Mouse (Mus musculus) mature B cell (primary cell): ENCODE results near the gene Ckm.

ENCODE experiments used
- in situ Hi-C: fragments of 300-500 bp; cut with MboI; formaldehyde crosslinking; loops from 2 replicates; pipeline ENCODE4 v1.14.3; 2019

Ckm gene

DNA sequence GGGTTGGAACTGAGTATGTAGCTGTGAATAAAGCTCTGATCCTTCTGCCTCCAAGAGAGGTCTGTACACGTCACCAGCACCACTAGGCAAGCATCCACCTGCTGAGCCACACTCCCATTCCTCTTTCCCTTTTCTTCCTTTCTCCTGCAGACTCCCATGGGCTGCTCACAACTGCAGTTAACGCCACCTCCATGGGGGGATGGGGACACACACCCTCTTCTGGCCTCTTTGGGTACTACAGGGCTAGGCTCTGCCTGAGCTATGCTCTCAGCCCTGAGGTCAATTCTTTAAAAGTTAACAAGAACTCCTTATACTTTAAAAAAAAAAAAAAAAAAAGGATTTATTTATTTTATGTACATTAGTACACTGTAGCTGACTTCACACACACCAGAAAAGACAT is 27.9 kb downstream of the Ckm start:
- in situ Hi-C loops, result no loop called here

DNA sequence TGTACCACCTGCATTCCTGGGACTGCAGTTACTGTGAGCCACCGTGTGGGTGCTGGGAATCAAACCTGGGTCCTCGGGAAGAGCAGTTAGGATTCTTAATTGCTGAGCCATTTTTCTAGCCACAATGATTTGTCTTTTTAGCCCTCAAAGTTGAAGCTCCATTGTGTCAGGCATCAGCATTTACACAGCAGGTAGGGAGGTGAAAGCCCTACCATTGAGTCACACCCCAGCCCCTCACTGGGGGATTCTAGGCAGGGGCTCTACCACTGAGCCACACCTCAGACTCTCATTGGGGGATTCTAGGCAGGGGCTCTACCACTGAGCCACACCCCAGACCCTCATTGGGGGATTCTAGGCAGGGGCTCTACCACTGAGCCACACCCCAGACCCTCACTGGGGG is 31.7 kb downstream of the Ckm start:
- in situ Hi-C loops, result no loop called here

DNA sequence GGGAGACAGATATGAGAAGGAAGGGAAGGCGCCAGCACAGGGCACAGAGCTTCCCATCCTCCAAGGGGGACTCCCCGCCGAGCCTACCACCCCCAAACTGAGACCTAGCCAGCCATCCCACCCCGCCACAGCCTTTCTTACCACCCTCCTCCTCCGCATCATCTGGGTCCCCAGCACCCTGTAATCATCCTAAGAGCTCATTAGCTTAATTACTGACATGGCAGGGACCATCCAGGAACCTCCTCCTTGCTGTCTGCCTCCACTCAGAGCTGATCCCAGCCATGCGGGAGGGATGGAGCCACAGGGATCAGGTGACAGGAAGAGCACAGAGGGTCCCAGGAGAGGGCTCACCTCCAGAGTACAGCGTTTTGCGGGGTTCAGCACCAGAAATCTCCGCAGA is 32.5 kb downstream of the Ckm start:
- in situ Hi-C loops, result no loop called here

DNA sequence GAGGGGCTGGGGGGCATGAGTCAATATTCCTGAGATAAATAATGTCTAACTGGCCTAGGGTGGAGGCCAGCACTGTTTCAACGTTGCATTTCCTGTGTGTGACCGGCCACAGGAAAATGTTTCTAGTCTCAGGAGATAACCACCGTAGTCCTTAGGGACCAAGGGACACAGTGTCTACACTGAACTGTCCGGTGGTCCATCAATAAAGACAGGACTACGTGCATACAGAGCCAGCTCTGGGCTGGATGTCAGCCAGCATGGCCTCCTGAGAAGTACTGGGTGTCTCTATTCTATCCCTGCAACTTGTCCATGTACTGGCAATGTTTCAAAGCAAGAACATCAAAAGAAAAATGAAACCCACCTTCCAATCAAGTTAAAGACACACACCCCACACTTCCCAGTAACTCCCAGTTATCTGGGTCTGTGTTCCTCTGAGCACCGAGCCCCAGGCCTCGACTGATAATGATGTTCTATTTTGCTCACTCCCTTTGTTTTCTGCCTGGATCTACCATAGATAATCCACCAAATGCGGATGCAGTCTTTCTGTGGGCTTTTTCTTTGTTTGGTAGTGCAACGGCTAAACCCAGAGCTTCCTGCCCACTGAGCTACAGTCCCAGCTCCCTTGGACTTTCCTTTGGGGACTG is 37.0 kb downstream of the Ckm start:
- in situ Hi-C loops, result no loop called here

DNA sequence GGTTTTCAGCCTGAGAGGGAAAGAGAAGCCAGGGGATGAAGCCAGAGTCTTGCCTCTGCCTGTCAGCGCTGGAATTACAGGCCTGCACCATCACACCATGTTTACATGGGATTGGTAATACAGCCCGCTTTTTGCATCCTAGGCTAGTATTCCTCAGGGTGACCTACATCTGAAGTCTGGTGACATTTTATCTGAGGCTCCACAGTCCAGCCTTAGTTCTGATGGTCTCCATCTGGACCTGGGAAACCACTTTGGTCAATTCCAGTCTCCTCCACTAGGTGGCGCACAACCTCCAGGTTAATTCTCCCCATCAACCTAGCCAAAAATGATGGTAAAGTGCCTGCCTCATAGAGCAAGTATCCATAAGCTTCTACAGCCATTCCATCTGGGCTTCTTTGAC is 38.8 kb downstream of the Ckm start:
- in situ Hi-C loops, result no loop called here

DNA sequence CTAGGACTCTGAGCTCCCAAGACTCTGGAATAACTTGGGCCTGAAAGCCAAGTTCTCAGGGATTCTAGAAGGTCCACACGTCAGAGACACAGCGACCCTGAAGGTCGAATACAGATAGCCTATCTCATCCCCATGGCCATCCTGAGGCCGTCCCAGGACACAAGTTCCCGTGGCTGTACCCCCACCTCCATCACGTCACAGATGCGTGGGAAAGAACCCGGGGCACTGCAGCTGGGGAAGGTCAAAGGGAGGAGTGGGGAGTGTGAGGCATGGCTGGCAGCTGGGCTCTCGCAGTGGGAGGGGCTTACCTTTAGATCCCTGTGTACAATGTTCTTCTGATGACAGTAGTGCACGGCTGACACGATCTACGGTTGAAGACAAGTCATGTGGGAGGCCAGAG is 40.2 kb downstream of the Ckm start:
- in situ Hi-C loops, result no loop called here

DNA sequence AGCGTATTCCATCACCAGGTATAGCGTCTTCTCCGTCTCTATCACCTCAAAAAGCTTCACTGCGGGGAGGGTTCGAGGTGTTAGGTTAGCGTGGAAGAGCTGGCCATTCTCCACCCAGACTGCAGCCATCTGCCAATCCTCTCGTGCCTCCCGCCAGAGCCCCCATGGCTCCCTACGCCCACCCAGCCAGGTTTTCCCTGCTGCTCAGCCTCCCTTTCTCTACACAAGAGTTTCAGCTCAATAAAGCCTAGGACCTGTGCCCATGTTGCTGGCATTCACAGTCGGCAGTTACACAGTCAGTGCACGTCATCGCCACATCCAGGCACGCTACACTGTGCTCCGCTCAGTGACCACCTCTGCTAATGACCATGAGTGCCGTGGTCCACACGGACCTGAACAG is 43.1 kb downstream of the Ckm start:
- in situ Hi-C loops, result no loop called here

DNA sequence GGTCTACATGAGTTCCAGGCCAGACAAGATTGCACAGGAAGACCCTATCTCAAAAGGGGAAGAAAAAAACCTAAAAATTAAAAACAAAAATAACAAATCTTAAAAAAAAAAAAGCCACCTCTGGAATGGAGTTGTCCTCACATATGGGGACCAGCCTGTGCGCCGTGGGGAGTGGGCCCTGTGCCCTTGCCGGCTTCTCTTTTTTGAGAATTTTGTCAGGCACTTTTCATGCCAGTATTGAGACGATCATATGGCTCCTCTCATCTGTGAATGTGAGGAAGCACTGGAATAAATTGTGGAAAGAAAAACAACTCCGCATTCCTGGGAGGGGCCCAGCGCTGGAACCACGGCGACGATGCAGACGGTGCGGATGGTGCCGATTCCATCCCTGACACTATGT is 44.6 kb downstream of the Ckm start:
- in situ Hi-C loops, result no loop called here

DNA sequence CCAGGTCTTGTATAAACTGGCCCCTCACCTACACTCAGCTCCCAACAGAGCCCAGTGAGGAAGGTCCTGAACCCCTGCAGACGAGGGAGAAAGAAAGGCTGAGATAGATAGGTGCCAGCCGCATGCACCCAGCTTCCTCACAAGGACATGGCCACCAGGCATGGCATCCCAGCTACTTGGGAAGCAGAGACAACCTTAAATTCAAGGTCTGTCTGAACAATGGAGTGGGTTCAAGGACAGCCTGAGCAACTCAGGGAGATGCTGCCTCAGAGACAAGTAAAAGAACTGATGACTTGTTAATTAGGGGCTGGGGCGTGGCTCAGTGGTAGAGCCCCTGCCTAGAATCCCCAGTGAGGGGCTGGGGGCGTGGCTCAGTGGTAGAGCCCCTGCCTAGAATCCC is 50.6 kb downstream of the Ckm start:
- in situ Hi-C loops, result no loop called here

DNA sequence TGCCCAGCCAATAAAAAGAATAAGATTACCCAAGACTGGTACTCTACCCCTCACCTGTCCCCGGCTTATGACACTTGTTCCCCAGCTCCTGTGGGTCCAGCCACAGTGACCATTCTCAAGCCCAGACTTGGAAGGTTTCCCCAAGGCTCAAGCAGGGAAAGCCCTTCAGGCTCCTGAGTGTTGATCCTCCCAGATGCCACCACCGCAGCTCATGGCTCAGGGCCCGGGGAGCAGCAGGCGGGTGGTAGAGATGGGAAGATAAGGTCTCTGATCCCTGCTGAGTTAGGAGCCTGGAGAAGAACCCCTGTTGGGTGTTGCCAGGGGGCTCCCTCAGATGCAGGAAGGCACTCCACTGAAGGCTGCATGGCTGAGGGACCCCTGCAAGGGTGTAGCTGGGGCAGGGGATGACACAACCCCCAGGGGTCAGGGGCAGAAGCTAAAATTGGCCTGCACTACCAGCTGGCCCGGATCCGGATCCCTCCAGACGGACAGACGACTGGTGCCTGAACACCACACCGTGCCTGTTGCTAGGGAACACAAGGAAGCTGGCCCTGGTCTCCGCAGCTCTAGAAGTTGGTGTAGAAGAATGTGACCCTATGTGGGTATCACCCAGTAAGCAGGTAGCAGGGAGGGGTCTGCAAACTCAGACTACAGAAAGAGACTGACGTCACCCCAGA is 51.4 kb downstream of the Ckm start:
- in situ Hi-C loops, result no loop called here

DNA sequence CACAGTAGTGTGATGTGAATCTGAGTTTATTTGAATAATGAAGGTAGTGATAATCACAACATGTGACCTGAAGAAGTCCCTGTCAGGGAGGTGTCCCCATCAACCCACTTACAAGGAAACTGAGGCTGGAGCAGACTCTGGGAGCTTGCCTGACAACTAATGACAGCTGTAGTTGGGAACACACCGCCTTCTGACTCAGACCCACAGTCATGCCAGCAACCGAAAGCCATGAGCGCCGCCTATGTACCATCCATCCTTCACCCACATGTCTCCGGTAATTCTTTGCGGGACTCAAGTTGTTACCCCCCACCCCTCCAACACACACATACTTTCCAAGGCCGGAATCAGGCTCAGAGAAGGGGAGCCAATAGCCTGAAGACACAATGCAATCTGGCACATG is 52.1 kb downstream of the Ckm start:
- in situ Hi-C loops, result no loop called here

DNA sequence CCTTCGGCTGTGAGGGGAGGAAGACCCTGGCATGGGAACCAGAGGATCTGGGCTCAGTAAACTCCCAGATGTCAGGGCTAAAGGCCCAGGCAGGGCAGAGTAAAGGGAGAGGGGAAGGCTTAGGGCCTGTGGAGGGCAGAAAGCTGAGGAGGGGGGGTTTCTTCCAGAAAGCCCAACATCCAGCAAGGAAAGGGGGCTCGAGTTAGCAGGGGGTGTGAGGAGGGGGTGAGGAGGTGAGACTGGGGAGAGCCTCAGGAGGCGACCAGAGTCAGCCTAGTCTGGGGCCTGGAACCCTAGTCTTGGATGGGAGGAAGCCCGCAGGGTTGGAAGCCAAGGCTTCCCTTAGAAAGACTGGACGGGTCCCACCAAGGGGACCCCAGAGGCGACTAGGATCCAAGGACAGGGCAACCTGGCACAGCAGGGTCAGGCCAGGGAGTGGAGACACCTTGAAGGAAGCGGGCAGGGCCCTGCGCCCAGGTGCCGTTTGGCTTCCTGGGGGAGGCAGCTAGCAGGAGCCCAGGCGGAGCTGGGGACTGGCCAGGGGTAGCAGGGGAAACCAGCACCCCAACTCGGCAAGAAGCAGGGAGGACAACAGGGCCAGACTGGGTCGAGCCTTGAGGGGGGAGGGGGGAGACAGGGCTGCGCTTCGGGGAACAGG is 53.0 kb downstream of the Ckm start:
- in situ Hi-C loops, result no loop called here

DNA sequence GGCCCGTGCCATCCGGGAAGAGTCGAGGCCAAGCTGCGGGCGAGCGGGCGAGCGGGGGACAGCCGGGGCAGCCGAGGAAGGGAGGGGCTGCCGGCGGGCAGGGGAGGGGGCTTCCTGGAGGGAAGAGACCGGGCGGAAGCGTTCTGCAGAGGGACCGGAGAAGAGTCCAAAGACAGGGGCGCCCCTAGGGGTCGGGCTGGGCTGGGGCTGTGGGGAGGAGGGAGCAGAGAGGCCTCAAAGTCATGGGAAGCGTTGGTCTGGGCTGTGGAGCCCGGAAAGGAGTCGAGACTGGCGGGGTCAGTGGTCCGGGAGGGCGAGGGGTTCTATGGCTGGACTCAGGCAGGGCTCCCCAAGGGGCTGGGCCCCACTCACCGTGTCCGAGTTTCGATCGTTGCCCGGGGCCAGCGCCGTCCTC is 53.5 kb downstream of the Ckm start:
- in situ Hi-C loops, result no loop called here

DNA sequence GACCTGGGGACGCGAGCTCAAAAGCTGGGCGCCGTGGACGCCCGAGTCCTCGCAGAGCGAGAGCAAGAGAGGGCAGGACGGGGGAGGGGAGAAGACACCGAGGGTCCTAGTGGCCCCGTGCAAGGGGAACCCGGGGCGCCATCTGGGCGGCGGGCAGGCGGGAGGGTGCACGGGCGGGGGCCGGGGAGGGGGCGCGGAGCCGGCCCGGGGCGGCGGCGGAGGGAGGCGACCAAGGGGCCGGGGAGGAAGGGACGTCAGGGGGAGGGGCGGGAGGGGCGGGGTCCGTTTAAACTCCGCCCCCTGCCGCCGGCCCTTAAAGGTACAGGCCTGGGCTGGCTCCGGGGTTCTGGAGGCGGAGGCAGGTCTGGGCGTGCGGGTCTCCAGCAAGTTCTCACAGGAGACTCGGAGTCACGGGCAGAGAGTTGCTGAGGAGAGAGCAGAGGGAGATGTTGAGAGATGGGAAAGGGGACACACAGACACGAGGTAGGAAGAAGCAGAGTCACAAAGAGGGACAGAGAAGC is 54.1 kb downstream of the Ckm start, which contains the start of gene Mark4:
TSS of gene Mark4 (minus strand) at position 231 of the 521 bp plus-strand sequence.
- in situ Hi-C loops, result no loop called here

DNA sequence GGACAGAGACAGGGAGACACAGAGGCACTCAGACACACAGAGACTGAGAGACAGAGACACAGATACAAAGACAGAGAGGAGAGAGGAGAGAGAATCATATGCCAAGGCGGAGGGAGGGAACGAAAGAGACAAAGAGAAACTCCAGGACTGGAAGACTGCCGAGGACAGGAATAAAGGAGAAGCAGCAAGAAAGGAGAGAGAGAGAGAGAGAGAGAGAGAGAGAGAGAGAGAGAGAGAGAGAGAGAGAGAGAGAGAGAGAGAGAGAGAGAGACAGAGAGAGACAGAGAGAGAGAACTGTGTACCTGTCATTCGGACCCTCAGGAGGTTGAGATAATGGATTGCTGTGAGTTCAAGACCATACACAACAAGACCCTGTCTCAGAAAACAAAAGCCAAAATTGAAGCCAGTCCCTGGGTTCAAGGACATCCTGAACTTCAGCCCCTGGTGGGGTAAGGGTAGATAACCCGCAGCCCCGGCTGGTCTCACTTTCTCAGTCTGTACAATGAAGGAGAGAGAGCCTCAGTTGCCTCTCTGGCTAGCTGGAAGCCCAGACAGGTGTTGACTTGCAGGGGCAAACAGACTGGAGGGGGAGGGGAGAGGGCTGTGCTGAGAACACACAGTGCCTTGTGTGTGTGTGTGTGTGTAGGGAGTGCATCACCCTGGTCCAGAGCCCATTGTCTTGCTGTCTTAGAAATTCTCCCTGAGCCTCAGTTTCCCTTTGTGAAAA is 54.7 kb downstream of the Ckm start:
- in situ Hi-C loops, result no loop called here

DNA sequence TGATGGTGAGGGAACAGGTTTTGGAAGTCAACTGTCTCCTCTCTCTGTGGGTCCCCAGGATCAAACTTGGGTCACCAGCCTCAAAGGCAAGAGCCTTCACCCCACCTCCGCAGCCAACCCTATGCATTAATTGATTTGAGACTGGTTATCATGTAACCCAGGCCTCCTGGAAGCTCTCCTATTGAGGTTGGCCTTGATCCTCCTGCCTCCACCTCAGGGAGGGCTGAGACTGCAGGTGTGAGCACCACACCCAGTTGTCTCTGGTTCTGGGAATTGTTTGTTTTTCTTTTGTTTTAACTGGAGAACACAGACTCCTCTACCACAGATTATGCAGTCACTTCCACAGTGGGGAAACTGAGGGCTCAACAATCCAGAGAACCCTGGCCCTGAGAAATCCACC is 55.9 kb downstream of the Ckm start:
- in situ Hi-C loops, result no loop called here

DNA sequence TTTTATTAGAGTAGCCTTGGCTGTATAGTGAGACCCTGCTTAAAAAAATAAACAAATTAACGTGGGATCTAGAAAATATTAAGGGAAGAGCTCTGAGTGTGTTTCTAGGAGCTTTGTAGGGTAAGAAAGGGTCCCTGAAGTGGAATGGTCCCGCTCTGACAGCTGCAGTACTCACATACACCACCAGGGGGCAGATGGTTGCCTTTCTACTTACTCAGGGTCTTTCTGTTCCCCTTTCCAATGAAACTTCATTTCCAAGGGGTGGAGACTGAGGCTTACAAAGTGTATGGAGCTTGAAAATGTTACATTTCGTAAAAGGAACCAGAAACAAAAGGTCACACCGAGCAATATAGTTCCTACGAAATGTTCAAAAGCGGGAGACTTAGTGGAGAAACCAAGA is 56.9 kb downstream of the Ckm start:
- in situ Hi-C loops, result no loop called here

DNA sequence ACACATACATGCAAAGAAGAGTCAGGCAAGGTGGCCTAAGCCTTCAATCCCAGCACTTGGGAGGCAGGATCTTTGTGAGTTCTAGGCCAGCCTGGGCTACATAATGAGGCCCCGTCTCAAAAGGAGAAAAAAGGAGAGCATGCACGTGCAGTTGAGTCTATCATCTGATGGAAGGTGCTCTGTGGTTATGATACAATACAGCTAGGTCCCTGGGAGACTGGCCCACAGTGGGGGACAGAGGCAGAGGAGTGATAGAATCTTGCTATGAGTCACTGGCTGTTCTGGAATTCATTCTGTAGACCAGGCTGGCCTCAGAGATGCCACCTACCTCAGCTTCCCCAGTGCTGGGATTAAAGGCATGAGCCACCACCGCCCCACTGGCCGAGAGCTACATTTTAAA is 57.9 kb downstream of the Ckm start:
- in situ Hi-C loops, result no loop called here

DNA sequence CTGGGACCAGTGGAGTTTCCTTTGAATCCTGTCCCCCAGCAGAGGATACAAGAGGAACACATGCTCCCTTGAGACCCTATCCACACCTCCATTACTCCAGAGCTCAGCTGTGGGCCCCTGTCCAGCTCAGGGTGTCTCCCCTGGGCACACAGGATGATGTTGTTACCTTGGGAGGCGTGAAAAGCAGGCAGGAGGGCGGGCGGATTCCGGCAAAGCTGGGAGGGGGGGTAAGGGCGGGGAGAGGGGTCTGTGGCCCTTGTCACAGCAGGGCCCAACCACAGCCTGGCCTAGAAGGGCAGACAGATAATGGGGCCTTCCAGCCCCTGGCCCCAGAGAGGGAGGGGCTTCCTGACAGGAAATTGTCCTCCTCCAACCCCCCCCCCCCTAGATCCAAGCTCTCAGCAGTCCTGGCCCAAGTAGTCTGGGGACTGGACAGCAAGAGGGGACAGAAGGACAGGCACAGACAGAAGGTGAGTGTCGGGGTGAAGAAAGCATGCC is 58.4 kb downstream of the Ckm start, which contains the start of gene Exoc3l2:
TSS of gene Exoc3l2 (plus strand) at position 448 of the 498 bp plus-strand sequence.
- in situ Hi-C loops, result no loop called here

DNA sequence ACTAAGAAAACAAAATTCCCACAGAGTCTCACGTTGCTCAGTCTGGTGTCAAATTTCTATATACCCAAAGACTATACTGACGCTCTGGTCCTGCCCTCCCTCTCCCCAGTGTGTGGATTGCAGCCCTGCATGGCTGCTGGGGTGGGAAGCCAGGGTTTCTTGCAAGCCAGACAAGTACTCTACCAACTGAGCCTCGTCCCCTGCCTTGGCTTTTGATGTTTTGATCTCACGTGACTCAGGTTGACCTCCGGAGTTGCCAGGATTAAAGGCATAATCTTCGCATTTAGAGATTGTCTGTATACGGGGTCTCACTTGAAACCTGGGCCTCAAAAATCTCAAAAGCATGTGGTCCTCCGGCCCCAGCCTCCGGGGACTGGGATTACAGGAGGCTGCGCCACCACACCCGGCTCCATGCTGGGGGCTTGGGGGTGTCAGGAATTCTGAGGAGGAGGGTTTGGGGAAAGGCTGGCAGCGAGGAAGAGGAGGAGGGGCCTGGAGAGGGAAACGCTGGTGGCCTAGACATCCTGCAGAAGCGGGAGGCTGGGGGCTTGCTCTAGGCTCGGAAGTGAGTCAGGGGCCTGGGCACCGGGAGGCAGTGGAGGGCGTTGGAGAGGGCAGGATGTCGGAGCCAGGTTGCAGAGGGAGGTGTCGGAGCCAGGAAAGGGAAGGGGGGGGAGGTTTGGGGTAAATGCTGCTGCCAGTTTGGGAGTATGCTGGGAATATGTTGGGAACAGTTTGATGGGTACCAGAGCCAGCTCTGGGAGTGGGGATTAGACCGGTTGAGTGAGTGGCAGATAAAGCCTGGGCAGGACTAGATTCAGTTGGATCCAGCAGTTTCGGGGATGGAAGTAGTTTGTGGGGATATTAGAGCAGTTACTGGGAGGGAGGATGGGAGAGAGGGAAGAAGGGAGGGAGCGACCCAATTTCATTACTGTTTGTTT is 60.1 kb downstream of the Ckm start:
- in situ Hi-C loops, result no loop called here

DNA sequence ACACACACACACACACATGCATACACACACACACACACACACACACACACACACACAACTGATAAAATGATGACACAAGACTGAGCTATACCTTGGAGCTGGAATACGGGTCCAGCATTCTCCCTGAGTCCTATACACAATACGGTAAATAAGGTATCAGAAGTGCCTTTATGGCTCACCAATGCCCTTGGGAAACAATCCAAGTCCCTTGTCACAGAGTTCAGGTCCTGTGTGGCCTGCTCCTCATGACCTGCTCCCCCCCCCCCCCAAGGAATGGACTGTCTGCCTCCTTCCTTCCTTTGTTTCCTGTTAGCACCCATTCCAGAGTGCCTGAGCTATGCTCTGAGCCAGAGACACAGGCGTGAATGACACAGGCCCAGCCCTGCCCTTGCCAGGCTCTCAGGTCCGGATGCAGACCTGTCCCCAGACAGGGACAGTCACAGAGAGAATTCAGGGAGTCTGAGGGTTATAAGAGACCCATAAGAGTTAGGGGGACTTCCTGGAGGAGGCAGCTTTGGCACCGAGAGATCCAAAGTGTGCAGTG is 62.1 kb downstream of the Ckm start:
- in situ Hi-C loops, result no loop called here
